Mouse (Mus musculus) frontal cortex, postnatal 14 days (tissue): Measurements from ENCODE around the gene D6Ertd527e.

Experiments
- DNase-seq, 2 experiments: peaks; one replicate each; pipeline ENCODE4 v3.0.0; 2022; ENCODE audit warnings: low spot score in 2 of 2

The D6Ertd527e gene

DNA sequence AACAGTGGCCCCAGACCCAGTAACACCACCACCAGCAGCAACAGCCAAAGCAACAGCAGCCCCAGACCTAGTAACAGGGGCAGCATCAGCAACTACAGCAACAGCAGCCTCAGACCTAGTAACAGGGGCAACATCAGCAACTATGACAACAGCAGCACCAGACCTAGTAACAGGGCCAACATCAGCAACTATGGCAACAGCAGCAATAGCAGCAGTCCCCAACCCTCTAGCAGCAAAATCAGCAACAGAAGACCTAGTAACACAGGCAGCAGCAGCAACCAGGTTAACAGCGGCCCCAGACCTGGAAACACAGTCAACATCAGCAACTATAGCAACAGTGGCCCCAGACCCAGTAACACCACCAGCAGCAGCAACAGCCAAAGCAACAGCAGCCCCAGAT, 6.9 kb downstream of the D6Ertd527e start:
- DNase-seq: no peak

DNA sequence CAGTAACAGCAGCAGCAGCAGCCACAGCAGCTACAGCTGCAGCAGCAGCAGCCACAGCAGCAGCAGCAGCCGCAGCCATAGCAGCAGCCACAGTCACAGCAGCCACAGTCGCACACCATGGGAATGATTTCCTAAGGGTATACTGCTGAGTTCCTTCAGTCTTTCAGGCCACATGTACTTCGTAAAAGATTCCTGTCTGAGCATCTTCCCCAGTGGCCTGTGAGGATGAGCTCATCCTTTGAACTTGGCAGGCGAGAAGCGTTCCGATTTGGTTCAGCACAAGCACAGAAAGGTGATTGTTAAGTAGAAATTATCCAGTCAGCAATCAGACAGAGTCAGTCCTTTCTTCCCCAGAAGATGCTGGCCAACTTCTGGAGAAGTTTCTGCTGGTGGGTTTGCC, 7.6 kb downstream of the D6Ertd527e start:
- no peak for DNase-seq

DNA sequence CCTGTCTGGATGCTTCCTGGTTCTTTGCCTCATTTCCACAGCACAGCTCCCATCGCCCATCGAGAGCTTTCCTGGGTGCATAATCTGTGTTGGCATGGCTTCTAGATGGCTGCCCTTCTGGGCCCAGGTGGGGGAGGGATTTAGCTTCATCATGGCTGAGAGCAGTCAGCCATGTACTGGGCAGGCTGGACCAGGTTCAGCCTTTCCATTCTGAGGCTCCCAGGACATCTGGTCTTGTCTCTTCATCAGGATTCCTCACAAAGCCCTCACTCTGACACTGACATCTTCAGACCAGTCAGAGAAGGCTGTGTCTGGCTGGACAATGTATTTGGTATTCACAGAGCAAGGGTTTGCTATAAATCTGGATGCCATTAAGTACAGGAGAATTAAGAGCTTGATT, 11.4 kb downstream of the D6Ertd527e start:
- DNase-seq: no peak

DNA sequence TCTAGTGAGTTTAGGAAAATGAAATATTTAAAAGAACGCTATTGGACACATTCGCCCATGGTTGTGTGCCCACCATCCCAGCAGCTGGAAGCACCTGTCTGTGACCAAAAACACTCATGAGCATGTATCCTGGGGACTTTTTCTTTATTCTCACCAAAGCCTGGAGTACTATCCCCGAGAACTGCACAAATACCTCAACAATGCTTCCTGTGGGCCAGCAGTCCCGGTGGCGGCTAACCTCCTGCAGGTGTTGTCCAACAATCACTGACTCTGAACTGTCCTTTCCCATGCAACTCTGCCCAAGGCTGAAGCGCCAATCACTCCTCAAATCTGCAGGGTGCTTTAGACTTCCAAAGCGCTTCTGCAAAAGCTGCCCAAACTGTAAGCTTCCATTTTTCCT, 12.1 kb downstream of the D6Ertd527e start:
- no peak for DNase-seq

DNA sequence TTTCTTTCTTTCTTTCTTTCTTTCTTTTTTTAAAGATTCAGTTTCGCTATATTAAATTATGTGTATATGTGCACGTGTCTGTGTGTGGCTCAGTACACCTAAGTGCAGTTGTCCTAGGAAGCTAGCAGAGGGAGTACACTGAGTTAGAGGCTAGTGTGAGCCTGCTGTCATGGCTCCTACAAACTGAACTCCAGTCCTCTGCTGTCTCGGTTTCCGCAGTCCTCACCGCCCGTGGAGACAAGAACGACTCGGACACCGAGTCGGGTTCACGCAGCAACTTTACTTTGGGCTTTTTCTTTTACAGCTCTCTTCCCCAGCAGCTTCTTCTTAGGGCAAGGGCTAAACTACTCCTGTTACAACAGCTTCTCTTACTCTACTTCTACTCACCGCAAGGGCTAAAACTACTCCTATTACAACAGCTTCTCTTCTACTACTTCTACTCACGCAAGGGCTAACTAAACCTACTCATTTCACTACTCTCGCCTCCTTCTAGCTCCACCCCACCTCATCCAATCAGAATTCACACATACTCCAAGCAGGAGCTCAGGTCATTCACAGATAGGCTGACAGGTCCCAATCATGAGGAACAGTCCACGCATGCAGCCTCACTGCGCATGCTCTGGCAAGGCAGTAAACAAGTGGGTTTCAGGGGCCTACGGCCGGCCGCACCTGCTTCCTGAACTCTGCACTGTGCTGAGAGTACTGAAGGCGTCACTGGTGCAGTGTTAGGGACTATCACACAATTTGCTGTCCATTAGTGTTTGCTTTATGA, 14.7 kb downstream of the D6Ertd527e start:
- DNase-seq: no peak

DNA sequence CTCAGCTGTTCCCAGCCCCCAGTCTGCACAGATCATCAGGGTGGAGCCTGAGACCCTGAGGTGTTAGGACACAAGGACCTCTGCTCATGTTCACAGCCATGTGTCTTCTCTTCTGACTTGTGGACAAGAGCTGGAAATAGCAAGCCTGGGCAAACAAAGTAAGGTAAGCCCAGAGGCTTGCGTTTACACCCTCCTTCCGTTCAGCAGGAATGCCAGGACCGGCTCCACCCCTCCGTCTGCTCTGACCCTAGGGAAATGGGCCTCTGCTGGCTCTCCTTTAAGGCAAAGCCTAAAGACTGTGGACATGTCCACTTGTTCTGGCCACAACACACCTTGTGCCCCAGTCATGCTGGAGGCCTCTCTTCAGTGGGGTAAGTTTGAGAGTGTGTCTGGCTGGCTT, 15.4 kb downstream of the D6Ertd527e start:
- no peak for DNase-seq

DNA sequence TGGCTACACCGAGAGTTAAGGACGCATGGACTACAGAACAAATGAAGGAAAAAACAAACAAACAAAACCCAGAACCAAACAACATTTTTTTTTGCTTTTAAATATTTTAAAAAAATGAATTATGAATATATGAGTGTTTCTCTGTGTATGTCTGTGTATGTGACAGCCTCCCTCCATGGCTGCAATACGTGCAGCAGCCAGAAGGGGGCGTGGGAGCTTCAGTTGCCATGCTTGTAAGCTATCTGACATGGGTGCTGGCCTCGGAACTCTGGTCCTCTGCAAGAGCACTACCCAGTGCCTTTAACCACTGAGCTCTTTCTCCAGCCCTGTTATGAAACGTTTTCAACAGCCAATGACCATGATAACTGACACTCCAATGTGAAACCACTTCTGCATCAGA, 16.1 kb downstream of the D6Ertd527e start:
- no peak for DNase-seq

DNA sequence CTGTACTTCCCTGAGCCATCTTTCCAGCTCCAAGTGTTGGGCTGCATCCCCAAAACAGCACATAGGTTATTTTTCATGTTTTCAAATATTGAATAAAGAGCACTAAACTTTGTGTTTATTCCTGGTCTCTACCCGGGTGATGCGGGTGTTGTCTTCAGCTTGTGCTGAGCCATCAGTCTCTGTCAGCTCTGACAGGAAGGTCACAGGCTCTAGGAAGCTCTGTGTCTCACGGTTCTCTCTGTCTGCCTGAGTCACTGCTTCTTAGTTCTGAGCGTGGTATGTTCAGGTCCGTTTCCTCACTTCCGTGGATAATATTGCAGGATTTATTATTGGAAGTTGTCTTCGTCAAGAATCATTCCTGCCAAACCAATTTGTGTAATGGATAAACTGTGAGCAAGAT, 17.4 kb downstream of the D6Ertd527e start:
- no peak for DNase-seq

DNA sequence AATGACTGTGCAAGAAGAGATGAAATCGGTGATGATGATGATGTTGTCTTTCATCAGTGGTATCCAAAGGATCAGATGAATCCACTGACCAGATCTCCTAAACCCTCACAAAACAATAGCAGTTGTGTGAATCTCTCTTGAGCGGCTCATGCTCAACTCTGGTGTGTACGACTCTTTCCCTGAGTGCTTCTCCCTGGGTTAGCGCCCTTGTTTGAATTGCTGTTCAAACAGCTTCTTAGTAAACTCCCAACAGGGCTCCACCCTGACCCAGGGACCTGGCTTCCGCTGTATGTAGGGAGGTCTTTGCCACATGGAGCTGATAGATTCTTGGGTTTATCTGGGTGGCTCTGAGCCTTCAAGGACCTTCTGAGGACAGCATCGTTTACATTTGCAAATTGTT, 18.9 kb downstream of the D6Ertd527e start:
- DNase-seq: no peak

DNA sequence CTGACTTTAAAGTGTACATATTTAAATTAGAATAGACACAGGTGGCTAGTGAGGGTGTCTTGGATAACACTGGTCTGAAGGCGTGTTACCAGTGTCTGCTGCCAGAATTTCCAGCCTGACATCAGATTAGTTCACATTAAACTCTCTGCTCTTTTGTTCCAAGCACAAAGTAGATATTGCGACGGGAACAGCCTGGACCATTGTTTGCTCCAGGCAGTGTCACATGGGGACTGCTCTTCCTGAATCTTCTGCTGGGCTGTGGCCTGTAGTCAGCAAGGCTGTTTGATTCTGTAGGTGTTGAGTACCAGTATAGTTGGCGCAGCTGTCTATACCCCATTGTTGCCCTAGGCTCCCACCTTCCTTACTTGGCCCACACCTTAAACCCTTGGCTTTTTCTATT, 19.4 kb downstream of the D6Ertd527e start:
- no peak for DNase-seq

DNA sequence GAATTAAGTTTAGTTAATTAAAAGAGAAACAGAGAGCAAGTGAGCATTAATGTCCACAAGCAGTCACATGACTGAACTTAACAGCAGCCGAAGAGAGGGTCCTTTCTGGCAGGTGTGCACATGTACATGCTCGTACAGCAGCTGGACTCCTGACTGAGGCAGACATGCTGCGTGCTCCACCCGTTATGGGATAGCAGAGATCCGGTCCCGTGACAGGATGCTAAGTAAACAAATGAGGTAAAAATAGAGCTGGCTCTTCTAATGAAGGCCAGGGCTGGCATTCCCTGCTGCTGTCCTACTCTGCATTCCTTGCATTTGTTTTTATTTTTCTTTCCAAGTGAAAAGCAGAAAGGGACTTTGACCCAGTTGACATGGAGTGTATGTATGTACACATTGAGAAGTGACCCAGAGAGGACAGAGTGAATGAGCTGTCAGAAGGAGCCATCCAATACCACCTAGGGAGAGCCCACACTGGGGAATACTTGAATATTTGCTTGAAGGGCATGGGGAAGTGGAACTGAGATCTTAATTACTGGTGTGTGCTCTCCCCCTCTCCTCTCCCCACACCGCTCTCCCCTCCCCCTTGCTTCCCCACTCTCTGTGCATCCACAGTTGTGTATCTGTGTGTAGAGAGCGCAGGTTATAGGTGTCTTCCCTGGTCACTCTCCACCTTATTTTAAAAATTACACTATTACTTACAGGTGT, 22.7 kb downstream of the D6Ertd527e start:
- no peak for DNase-seq

DNA sequence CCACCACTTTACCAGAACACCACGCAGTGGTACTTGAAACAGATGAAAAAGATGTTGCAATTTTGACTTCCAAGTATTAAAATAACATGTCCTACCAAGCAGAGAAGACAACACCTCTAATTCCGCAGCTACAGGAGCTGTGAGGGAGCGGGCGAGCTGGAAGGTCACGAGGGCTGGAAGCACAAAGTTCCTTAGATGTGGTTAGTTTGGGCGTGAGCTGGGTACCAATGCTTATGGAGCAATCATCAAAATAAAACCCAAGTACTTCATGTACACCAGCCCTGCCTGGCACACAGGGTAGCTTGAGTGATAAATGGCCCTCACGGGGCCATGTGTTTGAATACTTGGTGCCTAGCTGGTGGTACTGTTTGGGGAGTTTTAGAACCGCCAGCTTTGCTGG, 25.3 kb downstream of the D6Ertd527e start:
- no peak for DNase-seq

DNA sequence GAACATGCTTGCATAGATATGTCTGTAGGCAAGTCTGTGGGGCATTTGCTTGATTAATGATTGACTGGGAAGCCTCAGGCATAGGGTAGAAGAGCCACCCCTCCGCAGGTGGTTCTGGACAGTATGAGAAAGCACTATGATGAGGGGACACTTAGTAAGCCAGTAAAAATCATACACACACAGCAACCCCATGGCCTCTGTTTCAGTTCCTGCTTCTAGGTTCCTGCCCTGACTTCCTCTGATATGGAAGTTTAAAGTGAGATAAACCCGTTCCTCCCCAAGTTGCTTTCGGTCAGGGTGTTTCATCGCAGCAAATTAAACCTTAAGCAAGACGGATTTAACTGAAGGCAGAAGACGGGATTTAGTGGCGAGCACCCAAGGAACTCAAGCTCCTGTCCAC, 26.1 kb downstream of the D6Ertd527e start:
- no peak for DNase-seq

DNA sequence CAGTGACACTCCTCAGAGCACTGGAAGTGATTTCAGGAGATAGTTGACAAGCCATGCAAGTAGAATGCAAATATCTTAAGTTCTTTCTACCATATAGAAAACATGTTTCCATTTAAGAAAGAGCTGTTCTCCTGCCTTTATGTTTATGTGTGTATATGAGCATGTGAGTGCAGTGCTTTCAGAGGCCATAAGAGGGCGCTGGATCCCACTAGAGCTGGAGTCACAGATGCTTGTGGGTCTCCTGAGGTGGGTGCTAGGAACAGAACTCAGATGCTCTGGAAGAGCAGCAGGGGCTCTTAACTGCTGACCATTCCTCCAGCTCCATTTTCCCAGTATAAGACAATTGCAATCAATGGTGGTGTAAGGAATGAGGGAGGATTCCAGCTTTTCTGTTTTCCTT, 26.5 kb downstream of the D6Ertd527e start:
- DNase-seq: no peak

DNA sequence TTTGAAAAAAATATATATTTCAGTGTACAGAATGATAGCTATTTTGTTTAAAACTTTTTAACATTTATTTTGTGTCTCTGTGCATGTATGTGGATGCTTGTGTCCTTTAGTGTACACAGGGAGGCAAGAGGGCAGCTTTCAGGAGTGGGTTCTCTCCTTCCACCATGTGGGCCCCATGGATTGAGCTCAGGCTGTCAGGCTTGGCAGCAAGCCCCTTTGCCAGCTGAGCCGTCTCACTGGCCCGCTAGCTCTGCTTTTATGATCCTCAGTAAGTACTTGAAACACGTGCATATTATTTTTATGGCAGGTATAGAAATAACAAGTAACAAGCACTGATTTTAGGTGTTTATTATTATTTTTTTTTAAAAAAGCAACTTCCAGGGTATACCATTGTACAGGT, 29.0 kb downstream of the D6Ertd527e start:
- no peak for DNase-seq

DNA sequence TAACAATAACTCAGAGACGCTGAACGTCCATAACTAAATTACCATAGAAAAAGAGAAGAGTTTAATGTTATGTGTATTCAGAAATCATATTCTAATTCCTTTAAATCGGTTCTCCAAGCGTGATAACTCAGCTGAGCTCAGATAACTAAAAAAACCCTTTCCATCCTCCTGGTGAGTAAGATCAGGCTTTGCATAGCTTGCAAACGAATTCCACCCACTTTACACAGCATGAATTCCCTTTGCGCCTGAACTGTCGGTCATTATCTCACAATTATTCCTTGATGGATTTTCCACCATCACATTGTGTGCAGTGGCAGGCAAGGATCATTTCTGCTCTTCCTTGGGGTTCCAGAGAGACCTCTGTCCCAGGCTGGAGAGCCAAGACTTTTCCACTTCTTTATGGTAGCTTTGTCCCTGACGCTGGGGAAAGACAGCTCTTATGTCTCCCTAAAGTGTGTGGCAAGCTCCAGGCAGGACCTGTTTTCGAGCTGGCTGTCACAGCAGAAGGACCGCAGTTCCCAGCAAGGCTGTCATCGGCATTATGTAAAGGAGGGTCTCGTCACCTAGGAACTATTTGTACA, 29.5 kb downstream of the D6Ertd527e start:
- no peak for DNase-seq

DNA sequence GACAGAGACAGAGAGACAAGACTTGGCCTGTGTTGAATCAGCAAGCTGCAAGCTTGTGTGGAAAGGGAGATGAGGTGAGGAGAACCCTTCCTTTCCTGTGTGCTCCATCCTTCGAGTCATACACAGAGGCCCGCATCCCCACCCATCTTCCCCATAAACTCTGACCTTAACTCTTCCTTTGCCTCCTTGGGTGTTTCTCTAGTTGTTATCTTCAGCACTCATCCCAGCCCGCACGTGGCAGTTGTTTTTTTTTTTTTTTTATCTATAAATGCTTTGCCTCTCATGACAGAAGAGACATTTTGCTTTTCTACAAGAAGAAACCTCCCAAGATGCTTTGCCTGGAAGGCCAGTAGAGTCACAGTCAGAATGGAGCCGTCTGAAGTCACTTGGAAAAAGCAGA, 33.9 kb downstream of the D6Ertd527e start:
- DNase-seq: no peak

DNA sequence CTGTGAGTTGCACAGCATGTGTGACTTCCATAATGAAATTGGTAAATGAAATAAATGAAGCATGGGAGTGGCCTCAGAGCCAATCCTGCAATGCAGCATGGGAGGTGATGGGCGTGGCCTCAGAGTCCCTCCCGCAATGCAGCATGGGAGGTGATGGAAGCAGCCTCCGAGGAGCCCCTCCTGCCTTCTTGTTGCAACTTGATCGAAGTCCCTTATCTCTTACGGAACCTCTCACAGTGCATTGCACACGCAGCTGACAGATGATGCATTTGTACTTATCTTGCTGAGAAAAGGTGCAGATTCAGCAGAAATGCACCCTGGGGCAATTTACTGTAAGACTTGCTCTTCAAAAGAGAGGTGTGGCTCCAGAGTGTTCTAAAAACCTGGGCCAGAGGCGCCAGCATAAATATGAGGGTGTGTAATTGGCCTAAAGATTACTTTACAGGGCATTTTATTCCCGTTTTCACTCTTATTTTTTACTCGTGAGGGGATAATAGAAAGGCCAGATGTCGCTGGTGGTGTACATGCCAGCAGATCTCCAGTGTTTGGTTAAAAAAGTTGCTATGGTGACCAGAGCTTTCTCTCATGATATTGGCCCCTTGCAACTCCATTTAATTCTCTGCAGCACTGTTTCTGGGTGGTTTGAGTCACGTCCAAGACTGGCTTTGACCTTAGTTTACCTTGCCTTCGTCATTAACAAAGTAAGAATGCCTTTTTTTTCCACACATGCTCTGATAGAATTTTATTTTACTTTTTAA, 35.4 kb downstream of the D6Ertd527e start:
- no peak for DNase-seq

DNA sequence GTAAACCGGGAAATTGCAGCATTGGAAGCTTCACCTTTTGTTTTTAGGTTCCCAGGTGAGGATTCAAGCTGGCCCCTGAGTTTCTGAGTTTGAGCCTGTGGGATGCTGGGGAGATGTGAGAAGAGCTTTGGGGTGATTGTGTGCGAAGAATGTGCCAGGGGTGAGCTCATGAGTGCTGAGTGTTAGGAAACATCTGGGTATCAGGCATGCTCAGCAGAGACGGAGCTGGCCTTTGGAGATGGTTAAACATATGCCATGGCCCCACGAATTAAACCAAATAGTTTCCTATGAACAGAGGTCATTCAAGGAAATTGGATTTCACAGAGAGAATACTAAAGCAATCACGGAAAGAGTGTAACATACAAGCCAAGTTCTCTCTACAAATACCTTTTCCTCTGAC, 37.7 kb downstream of the D6Ertd527e start:
- DNase-seq: no peak

DNA sequence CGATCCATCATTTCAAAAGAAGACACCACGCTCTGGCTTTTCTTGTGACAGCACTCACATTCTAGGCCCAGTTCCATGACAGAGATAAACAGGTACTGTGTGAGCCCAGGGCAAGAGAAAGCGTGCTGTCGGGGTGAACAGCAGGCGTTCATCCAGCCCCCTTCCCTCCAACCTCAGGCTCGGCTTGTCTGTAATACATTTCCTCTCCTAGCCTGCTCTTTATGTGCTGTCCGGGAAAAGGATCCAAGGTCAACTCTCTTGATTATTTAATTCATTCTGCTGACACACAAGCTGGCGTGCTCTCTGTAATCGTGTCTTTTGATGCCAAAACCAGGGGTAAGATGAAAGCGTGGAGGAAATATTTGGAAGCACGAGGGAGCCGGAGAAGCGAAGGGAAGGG, 39.0 kb downstream of the D6Ertd527e start:
- DNase-seq: no peak

DNA sequence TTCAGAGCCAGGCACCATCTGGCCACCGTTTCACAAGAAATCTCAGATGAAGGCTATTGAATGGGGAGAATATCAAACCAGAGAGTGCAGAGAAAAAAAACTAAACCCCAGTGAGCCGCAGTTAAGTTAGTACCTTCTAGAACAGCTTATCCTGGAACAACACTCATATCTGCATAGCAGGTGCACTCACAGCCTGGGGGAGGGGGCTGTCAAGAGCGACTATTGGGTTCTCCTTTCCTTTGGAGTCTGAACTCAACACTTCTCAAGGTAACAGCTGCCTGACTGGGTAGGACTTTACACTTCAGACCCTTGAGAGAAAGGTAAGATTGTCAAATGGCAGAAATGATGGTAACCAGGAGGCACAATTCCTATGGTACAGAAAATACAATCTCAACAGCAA, 43.4 kb downstream of the D6Ertd527e start:
- DNase-seq: no peak

DNA sequence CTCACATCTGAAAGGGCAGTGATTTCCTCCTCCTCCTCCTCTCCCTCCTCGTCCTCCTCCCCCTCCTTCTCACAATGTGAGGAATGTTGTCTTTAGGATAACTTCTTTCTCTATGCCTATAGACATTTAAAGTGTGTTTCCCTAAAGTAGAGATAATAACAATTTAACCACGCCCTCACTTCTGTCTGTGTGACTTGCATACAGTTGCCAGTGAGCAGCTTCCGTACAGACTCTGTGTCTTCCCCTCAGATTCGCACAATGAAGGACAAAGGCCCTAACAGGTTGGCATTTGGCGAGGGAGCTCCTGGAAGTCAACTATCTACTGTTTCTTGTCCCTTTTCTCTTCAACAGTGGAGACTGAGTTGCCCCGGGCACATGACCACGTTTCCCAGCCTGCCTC, 45.9 kb downstream of the D6Ertd527e start:
- no peak for DNase-seq

DNA sequence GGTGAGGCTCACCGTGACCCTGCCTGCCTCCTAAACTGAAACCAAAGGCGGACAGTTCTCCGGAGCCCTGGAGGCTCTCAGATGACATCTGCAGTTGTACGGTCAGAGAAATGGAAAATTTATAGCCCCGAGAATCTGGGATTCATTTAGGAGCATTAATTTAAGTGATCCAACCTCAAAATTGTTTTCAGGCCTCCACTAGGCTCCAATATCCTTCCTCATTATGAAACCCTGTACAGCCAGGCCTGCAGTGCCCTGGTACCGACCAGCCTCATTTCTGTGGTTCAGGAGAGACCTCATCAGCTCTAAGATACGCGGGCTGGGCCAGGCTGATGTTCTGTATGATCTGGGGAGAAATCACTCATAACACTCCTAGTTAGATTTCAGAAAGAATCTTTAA, 46.9 kb downstream of the D6Ertd527e start:
- DNase-seq: no peak
